Mouse (Mus musculus) layer of hippocampus, postnatal 14 days (tissue): ENCODE measurements around the gene Mtus2. TPM values are rescaled to one million over a fixed set of nuclear protein-coding genes. Genes with fewer than 3 reads are reported as not detected.

Experiments used
- DNase-seq, 2 experiments: peaks; one replicate each; pipeline ENCODE4 v3.0.0; 2021 to 2022; ENCODE audit warnings: low spot score in 2 of 2, mixed read lengths in 1 of 2
- total RNA-seq, 2 experiments: library from RNA; stranded (reverse); gene quantifications; 2 replicates each; pipeline ENCODE4 v1.2.3; 2021

Gene Mtus2
- total RNA-seq, 2 experiments from 2014 or later, result 32.7 to 33.6 TPM

DNA sequence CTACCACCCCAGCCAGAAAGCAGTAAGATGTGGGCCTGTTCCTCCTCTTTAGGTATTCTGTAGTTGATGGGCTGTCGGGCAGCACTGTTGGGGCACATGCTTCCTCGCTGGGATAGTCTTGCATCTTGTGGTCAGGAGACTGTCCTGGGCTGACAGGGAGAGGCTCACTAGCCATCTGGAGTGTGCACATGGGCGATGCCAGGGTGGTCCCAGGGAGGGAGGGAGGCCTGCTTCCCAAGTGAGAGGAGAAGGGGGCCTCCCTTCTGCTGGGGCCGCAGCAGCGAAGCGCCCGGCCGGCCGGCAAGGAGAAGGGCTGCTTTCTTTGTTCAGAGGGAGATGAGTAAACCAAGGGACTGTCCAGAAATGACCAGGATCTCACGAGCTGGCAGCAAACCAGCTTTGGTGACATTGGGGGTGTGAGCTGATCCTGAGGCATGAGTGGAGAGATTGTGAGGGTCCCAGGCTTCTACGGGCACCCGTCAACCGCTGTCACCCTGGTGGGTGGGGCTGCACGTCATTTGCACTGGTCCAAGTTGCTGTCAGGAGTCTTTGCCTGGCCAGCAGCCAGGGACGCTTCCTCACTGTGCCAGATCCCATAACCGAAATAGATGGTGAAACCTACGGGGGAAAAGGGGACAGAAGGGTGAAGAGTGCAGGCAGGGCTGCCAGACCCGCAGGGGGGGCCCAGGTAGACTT is 375.0 kb downstream of the Mtus2 start:
- no peak for DNase-seq

- peak; percentile 64 to 81 for DNase-seq
Observed at GRCm38 (mm10) chr5:148332622-148332974, 375.5 kb downstream of the Mtus2 start.

DNA sequence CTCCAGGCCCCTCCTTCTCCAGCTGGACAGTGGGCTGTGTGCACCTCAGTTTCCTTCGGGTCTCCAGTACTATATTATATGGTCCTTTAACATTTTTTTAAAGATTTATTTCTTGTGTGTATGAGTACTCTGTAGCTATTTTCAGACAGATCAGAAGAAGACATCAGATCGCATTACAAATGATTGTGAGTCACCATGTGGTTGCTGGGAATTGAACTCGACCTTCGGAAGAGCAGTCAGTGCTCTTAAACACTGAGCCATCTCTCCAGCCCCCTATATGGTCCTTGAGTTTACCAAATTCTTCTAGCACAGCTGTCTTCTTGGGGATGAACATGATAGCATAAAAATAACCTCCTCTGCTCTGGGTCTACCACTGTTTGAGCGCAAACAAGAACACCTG is 382.0 kb downstream of the Mtus2 start:
- no peak for DNase-seq

DNA sequence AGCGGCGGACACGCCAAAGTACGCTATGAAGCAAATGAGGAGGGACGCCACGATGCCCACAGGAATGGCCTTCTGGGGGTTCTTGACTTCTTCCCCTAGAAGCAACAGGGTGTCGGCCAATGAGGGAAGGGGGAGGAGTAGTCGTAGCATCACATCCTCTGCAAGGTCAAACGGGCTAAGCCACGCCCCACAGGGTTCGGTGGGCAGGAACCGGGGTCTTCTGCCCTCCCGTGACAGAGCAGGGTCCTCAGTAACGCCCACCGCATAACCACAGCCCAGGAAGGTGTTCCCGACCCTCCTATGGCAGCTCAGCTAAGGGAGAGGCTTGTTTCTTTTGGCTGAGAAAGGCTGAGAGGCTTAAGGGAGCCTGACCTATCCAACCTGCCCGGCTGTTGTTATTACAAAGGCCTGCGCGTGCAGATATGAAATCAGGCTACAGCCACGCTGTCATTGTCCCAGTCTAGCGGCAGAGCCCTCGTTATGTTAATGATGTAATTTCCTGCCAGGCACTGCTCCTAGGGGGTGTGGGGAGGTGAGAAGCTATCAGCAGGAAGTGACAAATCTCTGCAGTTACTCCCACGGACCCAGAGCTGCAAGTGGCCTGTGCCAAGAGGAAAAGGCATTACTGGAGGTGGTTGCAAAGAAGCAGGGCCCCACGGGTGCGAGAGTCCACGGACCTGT is 385.1 kb downstream of the Mtus2 start:
- no peak for DNase-seq

- no peak for DNase-seq
Observed at GRCm38 (mm10) chr5:148344374-148344773, 387.3 kb downstream of the Mtus2 start.

DNA sequence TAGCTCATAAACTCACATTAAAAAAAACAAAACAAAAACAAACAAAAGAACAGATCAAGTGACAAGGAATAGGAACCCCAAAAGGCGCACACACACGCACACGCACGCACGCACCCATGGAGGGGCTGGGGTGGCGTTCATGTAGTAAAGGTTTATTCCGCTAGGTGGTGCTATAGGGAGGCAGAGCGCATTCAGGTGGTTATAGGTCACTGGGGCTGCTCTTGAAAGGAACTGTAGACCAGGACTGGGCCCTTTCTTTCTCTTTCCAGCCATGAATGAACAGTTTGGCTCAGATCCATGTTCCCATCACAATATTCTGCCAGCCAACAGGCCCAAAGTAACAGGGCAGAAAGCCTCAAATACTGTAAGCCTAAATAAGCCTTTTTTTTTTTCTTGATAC is 389.4 kb downstream of the Mtus2 start:
- DNase-seq, result no peak

DNA sequence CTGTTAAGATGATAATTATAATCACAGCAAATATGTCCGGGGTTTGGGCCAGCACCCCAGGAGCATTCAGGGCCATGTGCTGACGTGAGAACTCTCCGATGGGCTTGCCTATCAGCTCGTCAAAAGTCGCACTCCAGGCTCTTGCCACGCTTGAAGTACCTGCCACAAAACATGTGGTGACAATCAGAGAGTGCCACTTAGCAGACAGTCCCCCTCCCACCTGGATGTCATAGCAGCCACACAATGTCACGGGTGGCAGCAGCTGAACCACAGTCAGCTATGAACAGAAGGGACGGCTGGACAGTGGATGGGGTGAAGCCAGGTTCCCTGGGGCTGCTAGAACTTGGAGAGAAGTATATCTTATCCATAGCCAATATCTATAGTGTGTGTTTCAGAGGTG is 391.0 kb downstream of the Mtus2 start:
- no peak for DNase-seq

DNA sequence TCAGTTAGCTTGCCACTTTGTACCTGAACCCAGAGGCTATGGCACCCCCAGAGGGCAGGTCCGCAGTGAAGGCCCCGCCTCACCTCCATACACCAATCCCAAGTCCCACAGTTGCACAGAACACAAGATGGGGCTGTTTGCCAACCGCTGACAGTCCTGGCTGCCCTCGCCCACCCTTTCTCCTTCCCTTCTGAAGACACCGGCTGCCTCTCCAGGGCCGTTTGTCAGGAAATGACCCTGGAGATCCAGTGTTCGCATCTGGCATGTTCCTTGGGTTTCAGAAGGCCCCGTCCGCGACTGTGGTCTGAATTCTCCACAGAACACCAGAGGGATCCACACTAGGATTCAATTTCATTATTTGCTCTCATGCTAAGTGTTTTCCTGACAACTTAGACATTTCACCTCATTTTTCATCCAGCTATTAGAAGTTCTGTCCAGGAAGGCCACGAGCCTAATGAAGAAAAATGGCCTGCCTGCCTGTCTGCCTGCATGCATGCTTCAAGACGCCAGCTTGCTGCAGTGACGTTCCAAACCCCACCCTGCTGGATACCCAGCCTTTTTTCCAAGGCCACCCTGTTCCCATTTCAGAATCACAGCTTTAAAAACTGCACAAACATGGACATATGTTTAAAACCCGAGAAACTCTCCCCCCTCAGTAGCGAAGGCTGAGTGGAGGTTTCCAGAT is 392.3 kb downstream of the Mtus2 start:
- DNase-seq, result peak in 1 of 2 experiments; percentile 38

- no peak for DNase-seq
Observed at GRCm38 (mm10) chr5:148353429-148353828, 396.3 kb downstream of the Mtus2 start.

- no peak for DNase-seq
Observed at GRCm38 (mm10) chr5:148354536-148354935, 397.4 kb downstream of the Mtus2 start.

- DNase-seq, result no peak
Observed at GRCm38 (mm10) chr5:148355822-148356221, 398.7 kb downstream of the Mtus2 start.

DNA sequence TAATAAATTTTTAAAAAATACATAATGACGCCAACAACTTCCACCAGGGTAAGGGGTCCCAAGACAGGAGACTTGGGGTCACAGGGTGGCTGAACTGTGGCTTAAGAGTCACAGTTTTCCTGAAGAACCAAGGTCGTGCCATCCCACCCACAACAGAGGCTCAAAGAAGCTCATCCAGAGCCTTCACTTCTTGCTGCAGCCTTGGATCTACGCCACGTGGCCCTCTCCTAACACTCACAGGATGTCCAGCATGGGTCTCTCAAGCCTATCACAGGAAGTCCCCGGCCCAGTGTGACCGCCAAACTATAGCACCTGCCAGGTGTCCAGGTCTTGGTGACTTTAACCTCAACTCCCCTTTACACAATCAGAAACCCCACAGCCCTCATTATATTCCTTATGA is 400.0 kb downstream of the Mtus2 start:
- no peak for DNase-seq

GRCm38 (mm10) chr5:148359131-148359530 is 402.0 kb downstream of the Mtus2 start:
- no peak for DNase-seq

DNA sequence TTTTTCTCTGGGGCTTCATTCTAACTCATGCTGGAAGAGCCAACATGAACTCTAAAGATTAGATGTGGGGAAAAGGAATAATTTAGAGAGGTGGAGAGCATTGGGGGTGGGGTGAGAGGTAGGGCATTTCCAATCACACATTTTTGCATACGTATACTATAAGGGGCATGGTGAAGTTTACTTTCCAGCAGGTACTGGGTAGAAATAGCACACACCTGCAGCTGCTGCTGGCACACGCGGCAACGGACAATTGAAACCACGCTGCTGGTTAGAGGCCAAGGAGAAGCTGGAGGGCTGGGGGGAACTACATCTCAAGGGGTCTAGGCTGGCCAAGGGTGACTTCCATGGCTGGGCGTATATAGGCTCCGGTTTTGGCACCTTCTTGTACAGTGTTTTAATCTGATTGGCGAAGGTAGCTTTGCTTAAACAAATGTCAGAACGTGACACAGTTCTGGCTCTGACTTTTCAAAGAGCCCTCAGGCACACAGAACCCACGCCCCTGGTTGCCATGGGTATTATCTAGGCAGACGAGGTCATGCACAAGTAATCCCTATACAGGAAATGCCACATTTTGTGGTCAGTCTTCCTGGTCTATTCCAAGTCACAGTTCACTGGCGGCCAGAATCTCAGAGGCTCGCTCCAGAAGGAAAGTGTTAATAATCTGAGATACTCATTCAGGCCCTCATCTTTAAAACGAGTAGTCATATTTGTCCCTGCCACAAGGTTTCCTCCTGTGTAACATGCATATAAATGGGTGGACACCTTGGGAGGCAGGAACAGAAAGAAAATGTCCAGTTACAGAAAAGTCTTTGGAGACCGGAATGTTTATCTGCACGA is 404.0 kb downstream of the Mtus2 start:
- DNase-seq, result no peak

DNA sequence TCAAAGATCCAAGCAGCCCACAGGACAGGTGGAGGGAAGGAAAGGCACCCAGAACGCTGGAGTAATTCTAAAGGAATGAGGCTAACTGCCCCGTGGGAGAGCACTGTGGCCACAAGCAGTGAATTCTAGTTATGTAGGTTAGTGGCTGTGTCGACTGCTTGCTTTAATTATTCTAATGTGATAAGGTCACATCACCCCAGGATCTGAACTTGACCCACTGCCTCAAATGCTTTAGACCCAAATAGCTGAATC is 404.6 kb downstream of the Mtus2 start:
- DNase-seq, result no peak

DNA sequence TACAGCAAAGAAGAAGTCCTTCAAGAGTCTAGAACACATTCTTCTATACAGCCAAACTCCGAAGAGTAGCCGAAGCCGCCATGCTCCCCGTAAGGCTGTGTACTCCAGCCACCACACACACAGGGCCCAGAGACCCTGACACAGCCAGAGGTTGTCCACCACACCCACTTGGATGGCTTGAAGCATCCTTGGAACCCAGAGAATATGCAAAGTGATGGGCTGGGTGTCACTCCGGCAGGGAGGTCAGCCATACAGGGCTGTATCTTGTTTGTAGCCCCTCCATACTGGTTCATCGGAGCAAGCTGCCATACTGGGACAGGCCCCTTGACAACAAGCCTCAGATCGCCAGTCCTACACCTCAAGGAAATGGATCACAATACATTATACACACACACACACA is 405.2 kb downstream of the Mtus2 start:
- DNase-seq, result no peak

DNA sequence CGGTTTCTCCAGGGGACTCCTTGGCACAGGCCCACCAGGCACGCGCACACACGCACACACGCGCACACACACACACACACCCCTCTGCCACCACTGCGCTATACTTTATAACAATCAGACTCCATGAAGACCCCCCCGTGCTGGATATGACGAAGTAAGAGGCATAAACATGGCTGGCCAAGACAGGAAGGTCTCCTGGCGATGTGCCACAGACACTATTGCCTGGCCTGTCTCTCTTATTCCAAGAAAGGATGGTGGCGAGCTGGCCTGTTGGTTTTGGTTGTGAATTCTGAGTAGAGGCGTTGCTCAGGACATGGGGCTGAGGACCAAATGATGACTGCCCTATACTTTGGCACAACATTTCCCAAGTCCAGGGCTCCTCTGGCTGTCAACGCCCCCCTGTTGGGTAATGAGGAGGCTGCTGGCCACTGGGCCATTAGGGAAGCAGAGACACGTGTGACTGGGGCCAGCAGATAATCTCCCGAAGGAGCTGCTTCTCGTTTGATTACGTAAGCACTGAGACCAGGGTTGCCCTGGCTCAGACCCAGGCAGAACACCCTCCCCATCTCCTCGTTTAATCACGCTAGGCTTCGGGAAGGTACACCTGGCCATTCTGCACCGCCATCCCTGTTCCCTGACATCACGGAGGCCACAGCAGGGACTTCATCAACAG is 406.5 kb downstream of the Mtus2 start:
- DNase-seq, result no peak
